Mouse (Mus musculus): ENCODE measurements around the gene Vmn1r12. TPM values are rescaled to one million over a fixed set of nuclear protein-coding genes. Genes with fewer than 3 reads are reported as not detected.
"Not testable (repeated sequence)": the region's sequence is repeated elsewhere in the genome, so short reads cannot be mapped to it uniquely, and the experiment has no call there.

The Vmn1r12 gene
- not detected in 2 replicates for polyA plus RNA-seq (2015; fragmentation: Nextera tagmentation; extraction: Ambion mirVana)

- Histone ChIP-seq H3K4me1 (replicated peaks) (no peaks in the 10 kb centered on the region), H3K4me2 (no peak within 1 kb of the TSS), H3K27me3 (no peaks in the 10 kb centered on the region), H3K9me3 (replicated peaks) (no peaks in the 10 kb centered on the region), H3K27ac (no peak within 1 kb of the TSS), H3K9ac (no peak within 1 kb of the TSS), H3K4me3 (replicated peaks) (no peak within 1 kb of the TSS), H3K36me3 (no peaks in the 10 kb centered on the region)
- DNase-seq: no peak
- ATAC-seq (ENCODE audit: low read depth): no peak
- WGBS (ENCODE audit: insufficient replicate concordance): 54% methylated on average over 2 of the region's 2 CpGs
These were observed at the start of gene Vmn1r12 for GRCm38 (mm10) chr6:57156619-57157018. Gene Vmn1r12, plus strand, starts transcription at chr6:57156919.

- no peak within 1 kb of the TSS for H3K27ac ChIP-seq
- WGBS (ENCODE audit: insufficient replicate concordance): 59% methylated on average over 3 of the region's 3 CpGs
- H3K9ac ChIP-seq: no peak within 1 kb of the TSS
- DNase-seq (no peak), ATAC-seq (ENCODE audit: low read depth) (no peak)
- H3K9me3 ChIP-seq (replicated peaks): no peaks in the 10 kb centered on the region
- H3K4me2 ChIP-seq: no peak within 1 kb of the TSS
- H3K4me1 ChIP-seq (replicated peaks): no peaks in the 10 kb centered on the region
- H3K36me3 ChIP-seq: no peaks in the 10 kb centered on the region
- no peak within 1 kb of the TSS for H3K4me3 ChIP-seq (replicated peaks)
- no peaks in the 10 kb centered on the region for H3K27me3 ChIP-seq
These were observed 47.6 kb upstream of the Vmn1r12 start, which contains the start of gene Vmn1r10 for GRCm38 (mm10) chr6:57109154-57109553. Gene Vmn1r10, plus strand, starts transcription at chr6:57109454.

GRCm38 (mm10) chr6:57133155-57133554 is 23.6 kb upstream of the Vmn1r12 start, which contains the start of gene Vmn1r11:
Gene Vmn1r11, plus strand, starts transcription at chr6:57133455.
- WGBS (ENCODE audit: insufficient replicate concordance): 62% methylated on average over 1 of the region's 1 CpGs
- ATAC-seq (ENCODE audit: low read depth): no peak

GRCm38 (mm10) chr6:57190016-57190415 is 33.3 kb downstream of the Vmn1r12 start:
- H3K36me3 ChIP-seq; H3K4me2 ChIP-seq; H3K9me3 ChIP-seq (replicated peaks); H3K4me1 ChIP-seq (replicated peaks); H3K27me3 ChIP-seq; ATAC-seq (ENCODE audit: low read depth); H3K9ac ChIP-seq; H3K27ac ChIP-seq; H3K4me3 ChIP-seq (replicated peaks); DNase-seq: not testable (repeated sequence)
- WGBS (ENCODE audit: insufficient replicate concordance): 50% methylated on average over 3 of the region's 3 CpGs

More at GRCm38 (mm10) chr6:57133155-57133554, 23.6 kb upstream of the Vmn1r12 start, which contains the start of gene Vmn1r11:
- no peaks in the 10 kb centered on the region for H3K36me3 ChIP-seq
- no peak for DNase-seq
- no peak within 1 kb of the TSS for H3K9ac ChIP-seq
- no peaks in the 10 kb centered on the region for H3K9me3 ChIP-seq (replicated peaks)
- no peak within 1 kb of the TSS for H3K27ac ChIP-seq
- H3K4me1 ChIP-seq (replicated peaks): no peaks in the 10 kb centered on the region
- no peaks in the 10 kb centered on the region for H3K27me3 ChIP-seq
- H3K4me3 ChIP-seq (replicated peaks): no peak within 1 kb of the TSS
- H3K4me2 ChIP-seq: no peak within 1 kb of the TSS

- not testable (repeated sequence) for H3K27ac ChIP-seq; H3K4me1 ChIP-seq (replicated peaks); H3K4me2 ChIP-seq; H3K27me3 ChIP-seq; ATAC-seq (ENCODE audit: low read depth); DNase-seq; H3K9me3 ChIP-seq (replicated peaks); H3K36me3 ChIP-seq; H3K9ac ChIP-seq; H3K4me3 ChIP-seq (replicated peaks)
- WGBS (ENCODE audit: insufficient replicate concordance): 77% methylated on average over 1 of the region's 1 CpGs
These were observed 46.3 kb downstream of the Vmn1r12 start, which contains the start of gene Vmn1r13 for GRCm38 (mm10) chr6:57202990-57203389. Gene Vmn1r13, plus strand, starts transcription at chr6:57203290.

Other genes starting within 250 kb of the Vmn1r12 start
- gene Nt5c3, start 233.0 kb upstream of the Vmn1r12 start, polyA plus RNA-seq (2015; fragmentation: Nextera tagmentation; extraction: Ambion mirVana): 244 and 274 TPM in 2 replicates
- gene Vmn1r4, start 232.9 kb upstream of the Vmn1r12 start, polyA plus RNA-seq (2015; fragmentation: Nextera tagmentation; extraction: Ambion mirVana): 0.15 and 0.19 TPM in 2 replicates
- gene Vmn1r5, start 186.6 kb upstream of the Vmn1r12 start, polyA plus RNA-seq (2015; fragmentation: Nextera tagmentation; extraction: Ambion mirVana): not detected in 2 replicates
- not detected in 2 replicates for gene Vmn1r6, start 159.7 kb upstream of the Vmn1r12 start, polyA plus RNA-seq (2015; fragmentation: Nextera tagmentation; extraction: Ambion mirVana)
- gene Vmn1r7, start 131.6 kb upstream of the Vmn1r12 start, polyA plus RNA-seq (2015; fragmentation: Nextera tagmentation; extraction: Ambion mirVana): not detected in 2 replicates
- gene Vmn1r8, start 124.6 kb upstream of the Vmn1r12 start, polyA plus RNA-seq (2015; fragmentation: Nextera tagmentation; extraction: Ambion mirVana): not detected in 2 replicates
- gene Vmn1r9, start 90.1 kb upstream of the Vmn1r12 start, polyA plus RNA-seq (2015; fragmentation: Nextera tagmentation; extraction: Ambion mirVana): not detected in 2 replicates
- not detected in 2 replicates for gene Vmn1r10, start 47.5 kb upstream of the Vmn1r12 start, polyA plus RNA-seq (2015; fragmentation: Nextera tagmentation; extraction: Ambion mirVana)
- gene Vmn1r11, start 23.5 kb upstream of the Vmn1r12 start, polyA plus RNA-seq (2015; fragmentation: Nextera tagmentation; extraction: Ambion mirVana): not detected in 2 replicates
- gene Vmn1r13, start 46.4 kb downstream of the Vmn1r12 start, polyA plus RNA-seq (2015; fragmentation: Nextera tagmentation; extraction: Ambion mirVana): not detected in 2 replicates
- not detected in 2 replicates for gene Vmn1r14, start 74.8 kb downstream of the Vmn1r12 start, polyA plus RNA-seq (2015; fragmentation: Nextera tagmentation; extraction: Ambion mirVana)
- gene Vmn1r15, start 101.0 kb downstream of the Vmn1r12 start, polyA plus RNA-seq (2015; fragmentation: Nextera tagmentation; extraction: Ambion mirVana): not detected in 2 replicates
- gene Vmn1r16, start 172.6 kb downstream of the Vmn1r12 start, polyA plus RNA-seq (2015; fragmentation: Nextera tagmentation; extraction: Ambion mirVana): not detected in 2 replicates
- not detected in 2 replicates for gene Vmn1r17, start 206.8 kb downstream of the Vmn1r12 start, polyA plus RNA-seq (2015; fragmentation: Nextera tagmentation; extraction: Ambion mirVana)
- not detected in 2 replicates for gene Vmn1r18, start 238.9 kb downstream of the Vmn1r12 start, polyA plus RNA-seq (2015; fragmentation: Nextera tagmentation; extraction: Ambion mirVana)
- not detected in 2 replicates for gene Vmn1r19, start 246.9 kb downstream of the Vmn1r12 start, polyA plus RNA-seq (2015; fragmentation: Nextera tagmentation; extraction: Ambion mirVana)